Mouse (Mus musculus): Measurements from ENCODE around the gene Dnttip1.
A peak's percentile ranks its signal among the peaks of the same experiment; 100 is the strongest.
"Not testable (repeated sequence)": the region's sequence is repeated elsewhere in the genome, so short reads cannot be mapped to it uniquely, and the experiment has no call there.

Dnttip1 gene

DNA sequence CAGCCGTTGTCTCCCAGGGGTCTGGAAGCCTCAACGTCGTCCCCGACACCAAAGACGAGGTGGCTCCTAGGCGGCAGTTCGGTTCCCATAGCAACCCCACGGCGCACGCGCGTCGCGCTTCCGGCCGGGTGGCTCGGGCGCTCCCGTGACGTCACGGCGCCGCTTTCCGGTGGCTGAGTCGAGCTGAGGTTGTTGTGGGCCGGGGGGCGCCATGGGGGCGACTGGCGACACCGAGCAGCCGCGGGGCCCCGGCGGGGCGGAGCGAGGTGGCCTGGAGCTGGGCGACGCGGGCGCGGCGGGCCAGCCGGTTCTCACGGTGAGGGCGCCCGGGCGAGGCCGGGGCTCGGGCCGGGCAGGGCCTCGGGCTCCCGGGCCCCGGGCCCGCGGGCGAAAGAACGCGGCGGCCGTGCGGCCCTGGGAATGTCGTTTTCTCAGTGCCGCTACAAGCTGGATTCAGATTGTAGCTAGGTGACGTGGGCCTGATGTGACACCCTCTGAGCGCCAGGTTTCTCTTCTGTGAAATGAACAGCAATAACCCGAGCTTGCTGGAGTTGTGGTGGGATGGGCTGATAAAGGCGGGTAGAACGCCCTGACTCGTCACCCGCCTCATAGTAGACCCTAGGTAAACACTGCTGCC is at the start of gene Dnttip1, which contains the start of gene Wfdc3:
Gene Dnttip1, plus strand, starts transcription at position 141 of the 637 bp plus-strand sequence.
Gene Wfdc3, minus strand, starts transcription at position 89 of the 637 bp plus-strand sequence.
- peak; percentile 74 to 91 for DNase-seq (ENCODE audit: low spot score in 2 of 2)

DNA sequence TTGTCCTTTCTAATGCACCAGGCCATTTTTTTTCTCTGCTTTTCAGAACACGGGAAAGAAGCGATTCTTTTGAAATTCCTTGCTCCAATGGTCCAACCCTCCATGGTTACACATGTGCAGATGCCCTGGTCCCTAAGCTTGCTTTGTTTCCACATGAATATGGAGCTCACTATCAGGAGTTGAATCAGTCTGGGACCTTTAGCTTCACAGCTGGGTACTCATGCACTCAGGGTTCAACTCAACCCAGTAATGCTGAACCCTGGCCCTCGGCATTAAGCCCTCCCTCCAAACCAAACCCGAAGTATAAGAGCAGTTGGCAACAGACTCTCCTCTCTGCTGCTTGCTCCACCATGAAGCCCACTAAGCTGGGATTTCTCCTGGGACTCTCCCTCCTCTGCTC is 47.6 kb upstream of the Dnttip1 start, which contains the start of gene Spint4:
Gene Spint4, plus strand, starts transcription at position 301 of the 400 bp plus-strand sequence.
- no peak for DNase-seq (ENCODE audit: low spot score in 2 of 2)

DNA sequence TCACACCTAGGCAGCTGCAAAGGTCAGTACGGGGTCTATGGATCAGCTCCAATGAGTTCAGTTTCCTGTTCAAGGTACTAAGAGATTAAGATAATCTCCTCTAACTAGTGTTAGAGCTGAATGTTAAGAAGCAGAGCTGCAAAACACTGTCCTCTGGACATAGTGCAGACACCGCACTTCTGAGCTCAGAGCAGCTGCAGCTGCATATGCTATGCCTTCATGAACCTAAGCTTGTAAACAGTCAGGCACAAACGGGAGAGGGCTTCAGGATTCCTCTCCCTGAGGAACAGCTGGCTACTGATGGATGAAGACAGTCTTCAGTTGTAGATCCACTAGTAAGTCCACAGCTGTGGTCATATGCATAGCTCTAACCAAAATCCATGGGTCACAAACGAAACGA is 44.8 kb upstream of the Dnttip1 start:
- no peak for DNase-seq (ENCODE audit: low spot score in 2 of 2)

DNA sequence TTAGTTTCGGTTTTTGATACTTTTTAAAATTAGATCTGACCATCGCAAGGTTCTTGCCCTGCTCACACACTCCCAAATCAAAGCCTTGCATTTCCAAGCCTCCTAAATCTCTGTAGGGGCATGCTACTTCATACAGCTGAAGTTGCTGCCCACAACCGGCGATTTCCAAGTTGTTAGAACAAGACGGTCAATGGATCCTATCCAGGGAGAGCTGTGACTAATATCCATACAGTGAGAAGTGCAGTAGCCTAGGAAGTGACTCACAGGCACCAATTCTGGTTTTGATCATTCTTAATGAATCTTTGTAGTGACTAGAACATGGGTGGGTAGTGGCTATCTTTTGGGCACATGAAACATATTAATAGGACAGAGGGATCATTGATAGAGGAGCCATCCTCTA is 44.0 kb upstream of the Dnttip1 start:
- DNase-seq (ENCODE audit: low spot score in 2 of 2): no peak

DNA sequence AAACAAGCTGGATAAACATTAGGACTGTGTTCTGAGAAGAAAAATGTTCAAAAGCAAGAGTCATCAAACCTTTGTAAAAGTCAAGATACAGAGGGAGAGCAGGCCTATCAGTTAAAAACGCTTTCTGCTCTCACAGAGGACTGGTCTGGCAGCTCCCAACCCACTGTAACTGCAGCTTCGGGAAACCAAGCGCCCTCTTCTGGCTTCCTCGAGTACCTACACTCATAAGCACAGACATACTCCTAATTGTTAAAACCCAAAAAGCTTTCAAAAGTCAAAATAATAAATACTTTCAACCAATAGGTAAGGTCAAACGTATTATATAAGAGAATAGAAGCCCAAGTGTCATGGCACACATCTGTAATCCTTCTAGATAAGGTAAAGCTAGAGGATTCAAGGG is 41.5 kb upstream of the Dnttip1 start:
- DNase-seq (ENCODE audit: low spot score in 2 of 2): no peak

DNA sequence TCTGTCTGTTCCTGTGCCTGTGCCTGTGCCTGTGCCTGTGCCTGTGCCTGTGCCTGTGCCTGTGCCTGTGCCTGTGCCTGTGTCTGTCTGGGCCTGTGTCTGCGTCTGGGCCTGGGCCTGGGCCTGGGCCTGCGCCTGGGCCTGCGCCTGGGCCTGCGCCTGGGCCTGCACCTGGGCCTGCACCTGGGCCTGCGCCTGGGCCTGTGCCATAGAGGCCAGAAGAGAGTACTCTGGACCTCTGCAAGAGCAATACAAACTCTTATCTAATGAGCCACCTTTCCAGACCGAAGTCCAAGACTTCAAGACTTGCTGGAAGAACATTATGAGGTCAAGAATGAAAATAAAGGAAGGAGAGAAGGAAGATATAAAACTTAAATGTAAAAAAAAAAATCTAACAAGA is 40.5 kb upstream of the Dnttip1 start:
- no peak for DNase-seq (ENCODE audit: low spot score in 2 of 2)

DNA sequence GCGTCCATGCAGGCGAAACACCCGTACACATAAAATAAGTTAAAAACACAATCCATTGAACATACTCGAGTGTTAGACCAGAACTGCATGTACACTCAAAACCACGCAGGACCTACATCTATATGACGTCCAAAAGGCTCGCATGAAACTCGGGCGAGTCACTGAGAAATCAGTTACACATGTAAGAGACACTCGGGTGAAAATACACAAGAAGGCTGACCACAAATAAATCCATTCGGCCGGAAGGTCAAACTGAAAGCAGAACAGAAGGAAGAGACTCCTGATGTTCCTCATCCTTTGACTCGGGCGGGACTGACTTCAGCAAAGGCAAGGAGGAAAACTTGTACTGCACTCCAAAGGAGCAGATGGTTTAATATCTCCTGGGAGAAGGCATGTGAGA is 39.8 kb upstream of the Dnttip1 start:
- DNase-seq (ENCODE audit: low spot score in 2 of 2): no peak

DNA sequence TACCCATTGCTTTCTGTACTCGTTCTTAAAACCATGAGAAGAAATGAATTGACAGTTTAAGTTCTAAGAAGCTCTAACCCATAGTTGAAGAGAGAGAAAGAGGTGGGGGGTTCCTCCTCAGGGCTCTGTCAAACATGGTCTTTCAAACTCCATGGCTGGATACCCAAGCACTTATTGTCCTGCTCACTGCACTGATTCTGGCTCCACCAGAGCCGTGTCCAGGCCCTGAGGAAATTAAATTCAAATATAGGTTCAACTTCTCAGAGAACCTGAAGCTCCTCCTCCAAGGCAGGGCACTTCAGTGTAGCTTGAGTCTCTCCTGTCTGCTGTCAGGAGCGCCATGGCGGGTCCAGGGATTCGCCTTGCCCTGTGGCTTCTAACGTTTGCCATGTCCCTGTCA is 30.8 kb upstream of the Dnttip1 start, which contains the start of gene Spint5:
Gene Spint5, plus strand, starts transcription at position 301 of the 400 bp plus-strand sequence.
- DNase-seq (ENCODE audit: low spot score in 2 of 2): no peak

DNA sequence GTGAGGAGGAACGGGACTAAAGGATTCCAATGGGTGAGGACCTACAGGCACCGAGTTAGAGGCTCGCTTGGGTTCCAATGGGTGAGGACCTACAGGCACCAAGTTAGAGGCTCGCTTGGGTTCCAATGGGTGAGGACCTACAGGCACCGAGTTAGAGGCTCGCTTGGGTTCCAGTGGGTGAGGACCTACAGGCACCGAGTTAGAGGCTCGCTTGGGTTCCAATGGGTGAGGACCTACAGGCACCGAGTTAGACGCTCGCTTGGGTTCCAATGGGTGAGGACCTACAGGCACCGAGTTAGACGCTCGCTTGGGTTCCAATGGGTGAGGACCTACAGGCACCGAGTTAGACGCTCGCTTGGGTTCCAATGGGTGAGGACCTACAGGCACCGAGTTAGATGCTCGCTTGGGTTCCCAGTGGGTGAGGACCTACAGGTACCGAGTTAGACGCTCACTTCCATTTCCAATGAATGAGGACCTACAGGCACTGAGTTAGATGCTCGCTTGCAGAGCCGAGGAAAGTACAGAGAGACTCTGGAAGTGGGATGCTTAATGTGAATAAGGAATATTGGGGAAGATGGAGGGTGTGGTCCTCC is 29.5 kb upstream of the Dnttip1 start:
- DNase-seq (ENCODE audit: low spot score in 2 of 2): not testable (repeated sequence)

DNA sequence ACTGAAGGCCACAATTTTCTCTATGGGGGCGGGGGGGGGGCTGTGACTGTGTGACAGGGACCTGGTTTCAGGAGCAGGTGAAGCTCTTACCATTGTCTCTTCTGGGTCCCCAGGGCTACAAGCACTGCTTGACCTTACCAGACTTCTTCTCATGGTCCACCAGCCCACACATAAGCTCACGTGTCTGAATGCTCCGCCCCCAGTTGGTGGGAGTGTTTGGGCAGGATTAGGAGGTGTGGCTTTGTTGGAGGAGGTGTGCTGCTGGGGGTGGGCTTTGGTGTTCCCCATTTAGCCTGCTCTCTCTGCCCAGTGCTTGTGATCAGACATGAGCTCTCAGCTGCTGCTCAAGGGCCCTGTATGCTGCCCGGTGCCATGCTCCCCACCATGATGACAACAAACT is 22.5 kb upstream of the Dnttip1 start:
- DNase-seq (ENCODE audit: low spot score in 2 of 2): no peak

DNA sequence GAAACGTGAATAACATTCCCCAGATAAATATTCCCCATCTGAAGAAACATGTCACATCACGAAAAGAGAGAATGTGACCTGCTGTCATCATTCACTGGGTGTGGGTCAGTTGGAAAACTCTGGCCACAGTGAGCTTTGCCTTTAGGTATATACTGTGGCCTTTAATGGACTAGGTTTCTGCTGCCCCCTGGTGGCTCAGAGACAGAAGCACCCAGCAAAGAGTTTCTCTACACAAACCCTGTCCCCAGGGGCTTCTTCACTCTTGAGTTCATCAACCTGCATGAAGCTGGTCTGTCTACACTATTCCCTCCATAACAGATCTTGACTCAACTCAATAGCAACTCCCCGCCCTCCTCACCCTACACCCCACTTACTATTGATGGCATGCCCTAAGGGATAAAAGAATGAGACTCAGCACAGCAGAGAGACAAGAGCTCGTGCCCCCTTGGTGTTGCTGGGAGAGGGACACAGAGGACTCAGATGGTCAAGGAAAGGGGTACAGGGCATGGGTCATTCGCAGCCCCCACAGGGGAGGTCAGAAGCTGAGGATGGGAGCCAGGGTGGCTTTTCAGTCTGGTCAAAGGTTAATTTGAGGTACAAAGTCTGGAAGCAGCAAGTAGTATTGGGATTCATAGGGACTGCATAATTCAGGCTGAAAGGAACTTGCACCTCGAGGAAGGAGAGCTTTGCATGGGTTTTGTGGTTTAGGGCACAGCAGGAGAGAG is 19.7 kb upstream of the Dnttip1 start:
- DNase-seq (ENCODE audit: low spot score in 2 of 2): peak in 1 of 2 experiments; percentile 61

DNA sequence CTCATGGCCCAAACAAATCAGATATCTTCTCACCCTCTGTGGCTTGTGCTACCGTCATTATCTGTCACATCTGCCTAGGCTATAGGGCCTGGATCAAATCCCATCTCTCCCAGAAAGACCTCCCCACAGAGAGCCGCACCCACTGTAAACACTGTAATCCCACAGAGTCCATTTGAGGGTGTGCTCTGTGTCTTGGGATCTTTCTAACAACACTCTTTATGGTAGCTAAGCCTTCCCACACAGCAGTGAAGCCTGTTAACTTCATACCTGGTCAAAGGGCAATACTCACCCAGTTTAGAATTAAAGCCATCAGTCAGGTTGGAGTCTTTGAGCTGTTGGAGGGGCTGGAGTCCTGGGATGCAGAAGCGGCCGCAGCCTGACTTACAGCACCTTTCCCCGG is 14.1 kb upstream of the Dnttip1 start:
- DNase-seq (ENCODE audit: low spot score in 2 of 2): no peak

DNA sequence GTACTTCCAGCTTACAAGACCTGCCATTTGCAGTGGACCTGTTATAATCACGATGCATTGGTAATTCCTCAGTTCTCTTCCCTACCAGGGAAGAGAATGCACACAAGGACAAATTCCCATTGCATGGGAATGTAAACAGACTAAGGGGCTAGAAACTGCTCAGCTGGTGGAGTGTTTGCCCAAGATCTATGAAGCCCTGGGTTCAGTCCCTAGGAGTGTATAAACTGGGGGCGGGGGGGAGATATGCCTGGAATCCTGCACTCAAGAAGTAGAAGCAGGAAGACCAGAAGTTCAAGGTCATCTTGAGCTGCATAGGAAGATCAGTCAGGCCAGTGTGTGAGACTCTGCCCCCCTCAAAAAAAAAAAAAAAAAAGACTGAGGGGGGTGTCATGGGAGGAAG is 12.5 kb upstream of the Dnttip1 start:
- DNase-seq (ENCODE audit: low spot score in 2 of 2): no peak

DNA sequence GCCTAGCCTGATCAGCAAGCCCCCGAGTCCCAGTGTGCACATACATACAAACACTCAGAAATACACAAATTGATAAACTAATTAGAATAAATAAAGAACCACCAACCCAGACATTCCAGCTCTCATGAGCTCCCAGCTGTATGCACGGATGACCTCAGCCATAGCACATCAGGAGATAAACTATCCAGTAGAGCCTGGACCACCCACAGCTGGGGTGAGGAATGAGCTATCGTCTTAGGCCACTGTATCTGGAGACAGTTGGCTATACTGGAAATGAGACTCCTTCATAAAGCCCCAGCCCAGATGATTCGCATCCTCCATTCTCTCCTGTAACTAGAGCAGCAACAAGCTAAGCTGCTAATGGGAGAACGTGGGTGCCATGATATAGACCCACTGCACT is 10.9 kb upstream of the Dnttip1 start:
- DNase-seq (ENCODE audit: low spot score in 2 of 2): no peak

DNA sequence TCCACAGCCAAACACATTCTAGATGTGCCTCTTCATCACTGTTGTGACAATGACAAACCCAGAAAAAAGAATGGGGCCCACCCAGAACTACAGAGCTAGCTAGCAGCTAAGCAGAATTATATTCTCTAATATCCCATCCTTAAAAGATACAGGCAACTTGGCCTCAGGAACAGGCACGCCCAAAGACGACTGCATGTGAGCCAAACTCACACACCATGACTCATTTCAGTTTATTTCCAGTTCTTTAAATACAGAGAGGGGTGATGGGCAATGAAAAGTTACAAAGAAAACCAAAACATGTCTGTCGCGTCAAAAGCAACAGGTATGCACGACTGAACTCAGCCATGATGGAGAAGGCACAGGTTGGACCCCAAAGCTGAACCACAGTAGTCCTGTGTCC is 10.3 kb upstream of the Dnttip1 start:
- no peak for DNase-seq (ENCODE audit: low spot score in 2 of 2)

DNA sequence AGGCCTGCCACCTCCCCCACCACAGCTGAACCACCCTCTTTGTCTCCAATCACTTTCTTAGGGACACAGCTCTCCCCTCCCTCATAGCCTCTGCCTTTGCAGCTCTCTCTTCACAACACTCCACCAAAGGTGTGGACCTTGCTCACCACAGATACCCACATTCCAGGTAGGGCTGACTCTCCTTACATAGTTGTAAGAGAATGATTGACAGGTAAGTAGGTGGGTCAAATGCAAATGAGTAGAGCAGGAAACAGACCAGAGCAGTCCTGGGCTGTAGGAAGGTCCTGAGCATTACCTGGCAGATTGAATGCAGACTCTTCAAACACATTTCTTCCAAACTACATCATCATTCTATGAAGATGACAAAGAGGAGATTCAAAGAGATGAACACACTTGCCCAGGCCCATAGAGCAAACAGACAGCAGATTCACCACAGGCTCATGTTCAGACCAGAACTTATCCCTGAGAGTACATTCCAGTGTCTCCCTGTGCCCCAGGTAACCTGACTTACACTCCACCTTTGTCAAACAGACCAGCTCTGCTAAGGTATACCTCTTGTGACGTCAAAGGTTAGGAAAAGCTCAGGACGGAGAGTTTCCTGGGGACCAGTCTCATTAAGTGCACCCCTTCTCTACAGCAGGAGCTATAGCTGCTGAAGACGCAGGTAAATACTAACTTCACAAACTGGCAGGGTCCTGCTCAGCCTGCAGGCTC is 8.2 kb upstream of the Dnttip1 start:
- no peak for DNase-seq (ENCODE audit: low spot score in 2 of 2)

DNA sequence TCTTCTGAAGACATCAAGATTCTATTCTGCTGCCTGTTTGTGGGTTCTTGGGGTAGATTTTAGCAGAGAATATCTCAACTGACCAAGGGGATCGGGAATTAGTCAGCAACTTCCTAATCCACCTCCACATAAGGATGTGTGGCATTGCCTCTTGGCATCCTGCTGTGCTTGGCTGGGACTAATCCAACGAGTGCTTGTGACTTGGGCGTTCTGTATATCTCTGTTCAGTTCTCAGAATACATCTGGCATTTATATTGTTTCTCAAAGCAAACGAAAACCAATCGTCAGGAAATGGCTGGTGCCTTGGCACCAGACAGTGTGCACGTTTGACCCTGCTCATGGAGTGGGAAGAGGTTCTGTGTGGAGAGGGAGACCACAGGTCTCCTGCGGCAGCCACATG is 5.9 kb upstream of the Dnttip1 start:
- DNase-seq (ENCODE audit: low spot score in 2 of 2): no peak

DNA sequence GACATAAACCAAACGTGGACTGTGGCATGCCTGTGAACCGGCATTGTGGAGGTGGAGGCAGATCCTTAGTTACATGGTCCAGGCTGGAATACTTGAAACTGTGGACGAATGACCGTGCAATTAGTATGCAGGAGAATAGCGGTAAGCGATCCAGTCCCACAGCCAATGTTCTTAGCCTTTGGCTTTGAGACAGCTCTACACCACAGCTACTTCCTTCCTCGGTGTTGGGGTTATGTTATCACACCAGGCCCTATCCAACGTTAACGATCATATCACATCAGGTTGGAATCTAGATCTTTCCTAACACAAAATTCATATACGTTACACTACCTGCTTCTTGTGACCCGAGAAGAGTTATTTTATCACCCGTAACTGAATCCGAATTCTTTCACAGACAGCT is 796 bp upstream of the Dnttip1 start:
- DNase-seq (ENCODE audit: low spot score in 2 of 2): no peak

DNA sequence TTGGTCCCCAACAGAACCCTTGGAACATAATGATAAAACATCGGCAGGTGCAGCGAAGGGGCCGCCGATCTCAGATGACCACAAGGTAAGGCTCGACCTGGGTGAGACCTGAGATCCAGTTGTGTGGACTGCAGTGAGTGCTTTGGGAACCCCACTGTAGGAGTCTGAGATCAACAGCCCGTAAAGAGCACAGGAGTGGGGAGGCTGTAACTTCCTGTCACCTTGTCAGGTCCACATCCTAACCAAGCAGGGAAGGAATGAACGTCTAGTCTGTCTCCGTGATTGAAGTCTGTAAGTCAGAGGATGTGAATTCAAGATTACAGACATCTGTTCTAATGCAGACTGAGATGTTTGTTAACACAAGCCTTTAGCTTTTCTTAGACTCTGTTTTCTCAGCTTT is 910 bp downstream of the Dnttip1 start:
- DNase-seq (ENCODE audit: low spot score in 2 of 2): no peak

DNA sequence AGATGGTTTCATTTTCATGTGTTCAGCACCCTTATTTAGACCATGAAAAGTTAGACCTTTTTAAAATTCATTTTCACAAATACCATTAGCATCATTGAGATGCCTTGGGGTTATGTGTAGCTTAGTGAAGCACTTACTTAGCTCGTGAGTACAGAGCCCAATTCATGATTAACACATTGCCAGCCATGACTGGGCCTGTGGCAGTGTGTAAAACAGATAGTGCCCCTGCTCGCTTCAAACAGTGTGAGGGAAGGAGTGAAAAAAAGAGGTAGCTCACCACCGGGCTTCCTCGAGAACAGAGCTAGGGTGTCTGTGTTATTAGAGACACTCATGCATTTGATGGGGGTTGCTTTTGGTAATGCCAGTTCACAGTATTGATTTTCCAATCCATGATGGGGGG is 2.4 kb downstream of the Dnttip1 start:
- DNase-seq (ENCODE audit: low spot score in 2 of 2): no peak

DNA sequence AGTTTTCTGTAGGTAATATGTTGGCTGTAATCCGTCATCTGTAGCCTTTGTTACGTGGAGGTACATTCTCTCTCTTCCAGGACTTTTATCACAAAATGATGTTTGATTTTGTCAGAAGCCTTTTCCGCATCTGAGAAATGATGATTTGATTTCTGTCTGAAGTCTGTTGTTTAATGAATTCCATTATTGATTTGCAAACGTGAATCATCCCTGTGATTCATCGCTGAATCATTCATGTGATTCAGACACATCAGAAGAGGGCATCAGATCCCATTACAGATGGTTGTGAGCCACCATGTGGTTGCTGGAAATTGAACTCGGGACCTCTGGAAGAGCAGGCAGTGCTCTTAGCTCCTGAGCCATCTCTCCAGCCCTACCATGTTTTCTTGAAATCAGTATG is 3.2 kb downstream of the Dnttip1 start:
- DNase-seq (ENCODE audit: low spot score in 2 of 2): no peak

DNA sequence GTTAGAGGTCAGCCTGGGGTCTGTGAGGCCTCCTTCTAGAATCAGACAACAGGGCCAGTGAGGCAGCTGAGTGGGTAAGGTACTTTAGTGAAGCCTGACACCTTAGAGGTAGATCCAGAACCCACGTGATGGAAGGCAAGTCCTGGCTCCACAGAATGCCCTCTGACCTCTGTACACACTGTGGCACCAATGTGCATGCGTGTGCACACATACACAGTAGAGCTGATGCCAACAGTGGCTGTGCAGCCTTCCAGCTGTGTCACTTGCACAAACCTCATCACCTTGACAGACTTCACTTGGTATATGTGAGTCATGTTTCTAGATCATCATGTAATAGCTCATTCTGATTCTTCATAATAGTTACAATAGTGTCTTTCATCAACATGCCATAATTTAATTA is 6.7 kb downstream of the Dnttip1 start:
- no peak for DNase-seq (ENCODE audit: low spot score in 2 of 2)

Data from left cerebral cortex, adult 9 months (tissue).